Mouse (Mus musculus): ENCODE data around the gene Elane. TPM values are rescaled to one million over a fixed set of nuclear protein-coding genes. Genes with fewer than 3 reads are reported as not detected.

The Elane gene
- 0.06 TPM in 1 of 2 replicates, not detected in the other for polyA plus RNA-seq (2012; rRNA removed)

GRCm38 (mm10) chr10:79886054-79886453 lies at the start of gene Elane:
Gene Elane (plus strand): TSS chr10:79886247.

GRCm38 (mm10) chr10:79853860-79854795 lies 31.9 kb upstream of the Elane start, which contains the start of gene Ptbp1:
Gene Ptbp1 (plus strand): TSS chr10:79854427.

DNA sequence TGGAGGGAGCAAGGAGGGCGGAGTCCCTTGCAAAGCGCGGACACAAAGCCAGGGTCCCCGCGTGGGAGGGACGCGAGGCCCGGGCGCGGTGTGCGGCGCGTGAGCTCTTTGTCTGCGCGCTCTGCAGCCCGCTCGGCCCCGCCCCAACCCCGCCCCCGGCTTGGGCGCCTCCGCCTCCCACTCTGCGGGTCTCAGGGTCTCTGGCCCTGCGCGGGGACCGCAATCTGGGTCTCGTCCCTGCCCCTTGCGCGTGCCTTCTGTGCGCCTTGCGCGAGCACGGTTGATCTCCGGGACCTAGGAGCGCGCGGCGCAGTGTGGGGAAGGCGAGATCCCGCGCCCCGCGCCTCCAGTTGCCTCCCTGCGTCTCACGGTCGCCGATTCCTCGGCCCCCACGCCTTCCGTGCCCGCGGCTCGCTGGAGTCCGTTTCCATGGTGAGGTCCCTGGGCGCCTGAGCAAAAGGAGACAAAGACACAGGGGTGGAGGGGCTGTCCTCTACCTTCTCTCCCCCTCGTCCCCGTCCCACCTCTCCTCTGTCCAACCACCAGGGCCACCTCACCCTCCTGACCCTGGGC lies 11.7 kb upstream of the Elane start, which contains the start of the genes Prtn3 and Plppr3:
TSS of gene Prtn3 (plus strand) at position 187 of the 573 bp plus-strand sequence.
TSS of gene Plppr3 (minus strand) at position 345 of the 573 bp plus-strand sequence.

GRCm38 (mm10) chr10:79890670-79891069 lies 4.6 kb downstream of the Elane start, which contains the start of gene Cfd:
Gene Cfd (plus strand): TSS chr10:79890853.

DNA sequence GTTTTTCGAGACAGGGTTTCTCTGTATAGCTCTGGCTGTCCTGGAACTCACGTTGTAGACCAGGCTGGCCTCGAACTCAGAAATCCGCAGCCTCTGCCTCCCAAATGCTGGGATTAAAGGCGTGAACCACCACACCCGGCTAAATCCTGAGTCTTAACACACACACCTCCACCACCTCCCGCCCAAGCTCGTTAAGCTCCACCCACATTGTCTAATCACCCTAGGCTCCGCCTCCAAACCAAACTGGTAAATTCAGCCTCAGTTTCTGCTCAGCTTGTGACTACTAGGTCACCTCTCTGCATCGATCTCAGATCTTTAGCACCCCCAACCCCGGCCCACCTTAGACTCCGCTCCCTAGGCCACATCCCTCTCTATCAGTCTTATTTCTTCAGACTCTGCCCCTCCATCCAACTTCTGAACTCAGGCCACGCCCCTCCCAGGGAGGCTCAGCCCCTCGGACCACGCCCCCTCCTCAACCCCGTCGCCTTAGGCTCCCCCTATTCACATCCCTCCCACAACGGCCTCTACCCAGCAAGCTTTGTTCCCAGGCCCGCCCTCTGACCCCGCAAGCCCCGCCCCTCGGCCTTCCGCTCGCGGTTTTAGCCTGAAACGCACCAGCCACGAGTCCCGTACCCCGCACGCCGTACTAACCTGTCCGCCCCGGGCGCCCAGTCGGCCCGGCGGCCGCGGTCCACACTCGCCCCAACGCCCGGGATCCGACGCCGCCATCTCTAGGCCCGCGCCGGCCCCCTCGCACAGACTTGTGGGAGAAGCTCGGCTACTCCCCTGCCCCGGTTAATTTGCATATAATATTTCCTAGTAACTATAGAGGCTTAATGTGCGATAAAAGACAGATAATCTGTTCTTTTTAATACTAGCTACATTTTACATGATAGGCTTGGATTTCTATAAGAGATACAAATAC lies 22.4 kb downstream of the Elane start, which contains the start of gene Med16:
TSS of gene Med16 (minus strand) at position 757 of the 925 bp plus-strand sequence.

GRCm38 (mm10) chr10:79910556-79910955 lies 24.5 kb downstream of the Elane start, which contains the start of gene Gm26602:
Gene Gm26602 (plus strand): TSS chr10:79910856.

GRCm38 (mm10) chr10:79916808-79917531 lies 30.9 kb downstream of the Elane start, which contains the start of gene Kiss1r:
Gene Kiss1r (plus strand): TSS chr10:79916971.

DNA sequence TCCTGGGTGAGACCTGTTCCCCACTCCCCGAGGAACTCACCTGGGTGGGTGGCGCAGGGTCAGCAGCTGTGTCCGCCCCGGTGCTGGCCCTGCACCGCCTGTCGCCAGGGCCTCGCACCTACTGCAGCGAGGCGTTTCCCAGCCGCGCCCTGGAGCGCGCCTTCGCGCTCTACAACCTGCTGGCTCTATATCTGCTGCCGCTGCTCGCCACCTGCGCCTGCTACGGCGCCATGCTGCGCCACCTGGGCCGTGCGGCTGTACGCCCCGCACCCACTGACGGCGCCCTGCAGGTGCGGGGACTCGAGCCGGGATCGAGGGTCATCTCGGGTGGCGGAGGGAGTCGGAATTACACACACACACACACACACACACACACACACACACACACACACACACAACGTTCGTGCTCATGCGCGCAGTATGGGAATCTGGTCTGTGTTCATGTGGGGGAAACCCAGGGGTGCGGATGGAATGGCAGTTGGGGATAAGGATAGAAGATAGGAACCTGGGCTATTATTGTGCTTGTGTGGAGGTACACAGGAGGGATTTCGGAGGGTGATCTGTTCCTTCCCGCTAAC lies 35.0 kb downstream of the Elane start, which contains the start of gene R3hdm4:
TSS of gene R3hdm4 (minus strand) at position 251 of the 578 bp plus-strand sequence.

GRCm38 (mm10) chr10:79926491-79927323 lies 40.7 kb downstream of the Elane start, which contains the start of gene Arid3a:
Gene Arid3a (plus strand): TSS chr10:79927043.

Other genes with a start within 250 kb of the Elane start
- 1.6 TPM in 2 replicates for gene Shc2, start 248.3 kb upstream of the Elane start, polyA plus RNA-seq (2012; rRNA removed)
- not detected in 2 replicates for gene Odf3l2, start 240.5 kb upstream of the Elane start, polyA plus RNA-seq (2012; rRNA removed)
- 2.3 and 3.5 TPM in 2 replicates for gene Madcam1, start 221.7 kb upstream of the Elane start, polyA plus RNA-seq (2012; rRNA removed)
- 46.3 and 70.6 TPM in 2 replicates for gene Tpgs1, start 216.9 kb upstream of the Elane start, polyA plus RNA-seq (2012; rRNA removed)
- gene Cdc34, start 204.1 kb upstream of the Elane start, polyA plus RNA-seq (2012; rRNA removed): 128 and 187 TPM in 2 replicates
- 0.40 and 0.49 TPM in 2 replicates for gene Gzmm, start 197.2 kb upstream of the Elane start, polyA plus RNA-seq (2012; rRNA removed)
- 297 and 403 TPM in 2 replicates for gene Bsg, start 181.8 kb upstream of the Elane start, polyA plus RNA-seq (2012; rRNA removed)
- gene Hcn2, start 169.6 kb upstream of the Elane start, polyA plus RNA-seq (2012; rRNA removed): 4.5 and 13.1 TPM in 2 replicates
- 31.4 and 34.4 TPM in 2 replicates for gene Polrmt, start 139.7 kb upstream of the Elane start, polyA plus RNA-seq (2012; rRNA removed)
- 1.4 and 3.3 TPM in 2 replicates for gene Fgf22, start 131.2 kb upstream of the Elane start, polyA plus RNA-seq (2012; rRNA removed)
- gene Rnf126, start 119.3 kb upstream of the Elane start, polyA plus RNA-seq (2012; rRNA removed): 95.5 and 175 TPM in 2 replicates
- gene Fstl3, start 109.0 kb upstream of the Elane start, polyA plus RNA-seq (2012; rRNA removed): 20.3 and 35.5 TPM in 2 replicates
- gene Prss57, start 95.3 kb upstream of the Elane start, polyA plus RNA-seq (2012; rRNA removed): 0.06 TPM in 1 of 2 replicates, not detected in the other
- 22.1 and 34.0 TPM in 2 replicates for gene Palm, start 92.7 kb upstream of the Elane start, polyA plus RNA-seq (2012; rRNA removed)
- gene Misp, start 65.3 kb upstream of the Elane start, polyA plus RNA-seq (2012; rRNA removed): 27.0 and 27.4 TPM in 2 replicates
- gene Ptbp1, start 31.8 kb upstream of the Elane start, polyA plus RNA-seq (2012; rRNA removed): 94.3 and 115 TPM in 2 replicates
- gene Prtn3, start 11.8 kb upstream of the Elane start, polyA plus RNA-seq (2012; rRNA removed): 0.53 and 0.74 TPM in 2 replicates
- 1.6 and 2.0 TPM in 2 replicates for gene Plppr3, start 11.6 kb upstream of the Elane start, polyA plus RNA-seq (2012; rRNA removed)
- gene Cfd, start 4.6 kb downstream of the Elane start, polyA plus RNA-seq (2012; rRNA removed): 72.2 and 178 TPM in 2 replicates
- gene Med16, start 22.7 kb downstream of the Elane start, polyA plus RNA-seq (2012; rRNA removed): 32.6 and 42.6 TPM in 2 replicates
- gene Gm26602, start 24.6 kb downstream of the Elane start, polyA plus RNA-seq (2012; rRNA removed): not detected in 2 replicates
- 7.4 and 9.7 TPM in 2 replicates for gene Kiss1r, start 30.7 kb downstream of the Elane start, polyA plus RNA-seq (2012; rRNA removed)
- 255 and 260 TPM in 2 replicates for gene R3hdm4, start 35.0 kb downstream of the Elane start, polyA plus RNA-seq (2012; rRNA removed)
- gene Arid3a, start 40.8 kb downstream of the Elane start, polyA plus RNA-seq (2012; rRNA removed): 7.4 and 10.0 TPM in 2 replicates
- 24.7 and 30.0 TPM in 2 replicates for gene Wdr18, start 73.9 kb downstream of the Elane start, polyA plus RNA-seq (2012; rRNA removed)
- gene Grin3b, start 84.5 kb downstream of the Elane start, polyA plus RNA-seq (2012; rRNA removed): 0.12 TPM in 1 of 2 replicates, not detected in the other
- gene Tmem259, start 98.1 kb downstream of the Elane start, polyA plus RNA-seq (2012; rRNA removed): 256 and 400 TPM in 2 replicates
- 68.4 and 74.9 TPM in 2 replicates for gene Cnn2, start 102.3 kb downstream of the Elane start, polyA plus RNA-seq (2012; rRNA removed)
- 14.0 and 17.3 TPM in 2 replicates for gene Abca7, start 110.2 kb downstream of the Elane start, polyA plus RNA-seq (2012; rRNA removed)
- gene Arhgap45, start 130.4 kb downstream of the Elane start, polyA plus RNA-seq (2012; rRNA removed): 6.0 and 9.1 TPM in 2 replicates
- 51.4 and 57.1 TPM in 2 replicates for gene Polr2e, start 153.5 kb downstream of the Elane start, polyA plus RNA-seq (2012; rRNA removed)
- 404 and 629 TPM in 2 replicates for gene Gpx4, start 160.9 kb downstream of the Elane start, polyA plus RNA-seq (2012; rRNA removed)
- 25.7 and 25.9 TPM in 2 replicates for gene Sbno2, start 219.3 kb downstream of the Elane start, polyA plus RNA-seq (2012; rRNA removed)
- 89.6 and 104 TPM in 2 replicates for gene Stk11, start 229.6 kb downstream of the Elane start, polyA plus RNA-seq (2012; rRNA removed)